Mouse (Mus musculus): ENCODE data around the gene Zdhhc22.

- TF ChIP-seq POLR2A (IDR thresholded peaks at IDR 0.05; ENCODE audit: insufficient read depth, low read depth, low read length) (no peak), CTCF (IDR thresholded peaks at IDR 0.05; ENCODE audit: insufficient read depth, low read depth, low read length) (no peak)
Observed at GRCm38 (mm10) chr12:86984194-86984555, 6.1 kb downstream of the Zdhhc22 start.

Data from olfactory bulb, adult 2 months (tissue).